Mouse (Mus musculus): ENCODE measurements around the gene 2010109A12Rik. TPM values are rescaled to one million over a fixed set of nuclear protein-coding genes. Genes with fewer than 3 reads are reported as not detected.
A peak's percentile ranks its signal among the peaks of the same experiment; 100 is the strongest.

2010109A12Rik gene
- polyA plus RNA-seq, 1 experiment: 0.09 TPM

DNA sequence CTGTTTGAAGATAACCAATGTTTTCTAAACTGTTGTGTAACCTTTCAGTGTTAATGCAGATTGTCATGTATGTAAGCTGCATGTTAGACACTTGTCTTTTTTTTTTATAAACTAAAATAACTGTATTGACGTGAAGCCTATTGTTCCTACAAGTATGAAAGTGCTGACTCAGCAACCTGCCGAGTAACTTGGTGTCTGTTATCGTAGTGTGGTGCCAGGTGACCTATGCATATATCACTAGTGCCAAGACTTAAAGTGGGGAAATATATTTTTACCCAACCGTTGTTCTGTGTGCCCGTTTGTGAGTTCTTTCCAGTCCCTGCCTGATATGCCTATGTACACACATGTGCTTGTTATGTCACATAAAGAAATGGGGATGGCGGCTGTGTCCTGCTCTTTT is 31.6 kb upstream of the 2010109A12Rik start:
- H3K4me1 ChIP-seq (ENCODE audit: control insufficient read depth, insufficient read depth, insufficient read length): no peaks in the 10 kb centered on the region
- WGBS: 86% methylated on average over 6 of the region's 6 CpGs
- no peak overlapping the region for H3K4me3 ChIP-seq (ENCODE audit: extremely low read depth, insufficient read depth, insufficient read length)
- DNase-seq (ENCODE audit: low read depth in 1 of 2, low spot score in 2 of 2): no peak
- no peaks in the 10 kb centered on the region for H3K27me3 ChIP-seq (ENCODE audit: control insufficient read depth, insufficient read depth, low read length)
- TF ChIP-seq POLR2A (IDR thresholded peaks at IDR 0.05; ENCODE audit: low read depth, low read length) (no peak), CTCF (IDR thresholded peaks at IDR 0.05; ENCODE audit: extremely low read depth, insufficient read depth, insufficient read length, insufficient replicate concordance) (no peak)
- peaks cover 18% of the 10 kb centered on the region for H3K36me3 ChIP-seq (ENCODE audit: control insufficient read depth, insufficient read depth, low read length)
- H3K27ac ChIP-seq (ENCODE audit: insufficient read depth, low read length): no peak overlapping the region

DNA sequence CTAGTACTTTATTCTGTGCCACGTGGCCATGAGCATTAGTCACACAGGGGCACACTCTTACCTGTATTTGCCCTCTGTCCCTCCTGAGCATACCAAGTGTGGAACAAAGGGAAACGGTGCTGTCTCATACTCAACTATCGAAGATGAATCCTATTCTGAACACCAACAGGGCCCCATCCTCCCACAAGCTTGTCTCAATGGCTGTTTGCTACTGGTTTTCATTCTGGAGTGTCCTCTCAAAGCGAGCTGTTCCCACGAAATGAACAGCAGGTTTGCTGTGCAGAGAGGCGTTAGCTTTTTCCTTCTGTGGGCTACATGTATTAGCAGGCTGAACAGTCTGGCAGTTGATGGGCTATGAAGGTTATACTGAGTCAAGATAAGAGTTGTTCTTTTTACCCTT is 27.7 kb upstream of the 2010109A12Rik start:
- Histone ChIP-seq H3K36me3 (ENCODE audit: control insufficient read depth, insufficient read depth, low read length) (peaks cover 8% of the 10 kb centered on the region), H3K27me3 (ENCODE audit: control insufficient read depth, insufficient read depth, low read length) (no peaks in the 10 kb centered on the region), H3K27ac (ENCODE audit: insufficient read depth, low read length) (no peak overlapping the region), H3K4me3 (ENCODE audit: extremely low read depth, insufficient read depth, insufficient read length) (no peak overlapping the region), H3K4me1 (ENCODE audit: control insufficient read depth, insufficient read depth, insufficient read length) (no peaks in the 10 kb centered on the region)
- TF ChIP-seq POLR2A (IDR thresholded peaks at IDR 0.05; ENCODE audit: low read depth, low read length): no peak
- no peak for TF ChIP-seq CTCF (IDR thresholded peaks at IDR 0.05; ENCODE audit: extremely low read depth, insufficient read depth, insufficient read length, insufficient replicate concordance)
- WGBS: 84% methylated on average over 6 of the region's 6 CpGs
- DNase-seq (ENCODE audit: low read depth in 1 of 2, low spot score in 2 of 2): no peak

DNA sequence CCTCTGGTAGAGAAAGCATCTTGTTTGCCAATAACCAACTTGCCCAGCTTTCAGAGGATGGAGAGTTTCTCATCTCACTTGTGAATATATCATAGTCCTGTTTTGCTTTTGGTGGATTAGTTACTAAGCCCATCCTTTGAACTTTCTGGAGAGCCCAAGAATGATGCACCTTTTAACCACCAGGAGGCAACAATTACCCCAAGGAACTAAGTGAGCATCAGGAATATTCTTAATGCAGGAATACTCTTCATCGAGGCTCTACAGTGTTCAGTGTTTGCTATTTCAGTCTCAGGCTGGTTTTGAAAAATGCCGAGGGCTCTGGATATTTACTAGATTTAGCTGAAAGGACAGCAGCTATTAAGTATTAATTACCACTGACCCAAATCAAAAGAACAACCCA is 26.1 kb upstream of the 2010109A12Rik start:
- no peaks in the 10 kb centered on the region for H3K4me1 ChIP-seq (ENCODE audit: control insufficient read depth, insufficient read depth, insufficient read length)
- peaks cover 10% of the 10 kb centered on the region for H3K36me3 ChIP-seq (ENCODE audit: control insufficient read depth, insufficient read depth, low read length)
- no peaks in the 10 kb centered on the region for H3K27me3 ChIP-seq (ENCODE audit: control insufficient read depth, insufficient read depth, low read length)
- H3K27ac ChIP-seq (ENCODE audit: insufficient read depth, low read length): no peak overlapping the region
- no peak overlapping the region for H3K4me3 ChIP-seq (ENCODE audit: extremely low read depth, insufficient read depth, insufficient read length)
- TF ChIP-seq POLR2A (IDR thresholded peaks at IDR 0.05; ENCODE audit: low read depth, low read length) (no peak), CTCF (IDR thresholded peaks at IDR 0.05; ENCODE audit: extremely low read depth, insufficient read depth, insufficient read length, insufficient replicate concordance) (peak; percentile 1; the same call in 1 of the 2 replicates)
- 49% methylated on average over 2 of the region's 2 CpGs for WGBS
- DNase-seq (ENCODE audit: low read depth in 1 of 2, low spot score in 2 of 2): no peak

DNA sequence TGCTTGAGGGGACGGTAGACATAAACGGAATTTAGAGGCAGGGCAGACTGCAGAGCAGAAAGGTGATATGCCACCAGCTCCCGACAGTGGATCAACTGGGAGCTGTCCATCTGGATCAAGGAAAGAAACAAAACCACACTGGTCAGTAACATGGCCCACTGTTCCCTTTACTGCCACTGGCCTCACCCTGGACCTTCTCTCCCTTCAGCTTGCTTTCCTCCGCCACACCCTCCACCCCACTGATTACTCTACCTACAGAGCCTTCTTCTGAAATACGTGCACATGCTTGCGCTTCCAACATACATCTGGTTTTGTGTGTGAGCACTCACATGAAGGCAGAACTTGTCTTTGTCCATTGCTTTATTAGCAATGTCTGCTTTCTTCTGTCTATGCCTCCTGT is 23.0 kb upstream of the 2010109A12Rik start:
- H3K36me3 ChIP-seq (ENCODE audit: control insufficient read depth, insufficient read depth, low read length): peaks cover 24% of the 10 kb centered on the region
- 91% methylated on average over 6 of the region's 6 CpGs for WGBS

DNA sequence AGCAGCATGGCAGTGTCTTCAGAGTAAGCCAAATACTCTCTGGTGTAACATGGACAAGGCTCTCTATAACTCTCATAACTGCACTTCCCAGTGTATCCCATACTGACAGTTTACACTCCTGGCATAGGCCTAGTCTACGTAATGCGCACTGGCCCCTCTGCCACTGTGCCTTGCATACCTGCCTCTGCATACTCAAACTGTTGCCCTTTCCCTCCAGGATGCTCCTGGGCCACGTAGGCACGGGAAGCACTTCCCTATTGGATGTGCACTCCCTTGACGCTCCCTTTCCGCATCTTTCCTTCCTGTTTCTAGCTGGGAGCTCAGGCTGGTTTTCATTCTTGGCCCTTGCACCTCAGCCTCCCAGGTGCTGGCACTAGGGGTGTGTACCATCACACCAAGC is 21.8 kb upstream of the 2010109A12Rik start:
- no peaks in the 10 kb centered on the region for H3K4me1 ChIP-seq (ENCODE audit: control insufficient read depth, insufficient read depth, insufficient read length)
- H3K27me3 ChIP-seq (ENCODE audit: control insufficient read depth, insufficient read depth, low read length): no peaks in the 10 kb centered on the region
- no peak overlapping the region for H3K4me3 ChIP-seq (ENCODE audit: extremely low read depth, insufficient read depth, insufficient read length)
- DNase-seq (ENCODE audit: low read depth in 1 of 2, low spot score in 2 of 2): no peak
- TF ChIP-seq CTCF (IDR thresholded peaks at IDR 0.05; ENCODE audit: extremely low read depth, insufficient read depth, insufficient read length, insufficient replicate concordance) (no peak), POLR2A (IDR thresholded peaks at IDR 0.05; ENCODE audit: low read depth, low read length) (no peak)
- WGBS: 91% methylated on average over 6 of the region's 6 CpGs
- H3K36me3 ChIP-seq (ENCODE audit: control insufficient read depth, insufficient read depth, low read length): peaks cover 29% of the 10 kb centered on the region
- H3K27ac ChIP-seq (ENCODE audit: insufficient read depth, low read length): no peak overlapping the region

More for the DNA sequence above, 23.0 kb upstream of the 2010109A12Rik start:
- TF ChIP-seq POLR2A (IDR thresholded peaks at IDR 0.05; ENCODE audit: low read depth, low read length) (no peak), CTCF (IDR thresholded peaks at IDR 0.05; ENCODE audit: extremely low read depth, insufficient read depth, insufficient read length, insufficient replicate concordance) (no peak)
- Histone ChIP-seq H3K4me3 (ENCODE audit: extremely low read depth, insufficient read depth, insufficient read length) (no peak overlapping the region), H3K4me1 (ENCODE audit: control insufficient read depth, insufficient read depth, insufficient read length) (no peaks in the 10 kb centered on the region), H3K27ac (ENCODE audit: insufficient read depth, low read length) (no peak overlapping the region), H3K27me3 (ENCODE audit: control insufficient read depth, insufficient read depth, low read length) (no peaks in the 10 kb centered on the region)
- DNase-seq (ENCODE audit: low read depth in 1 of 2, low spot score in 2 of 2): no peak

DNA sequence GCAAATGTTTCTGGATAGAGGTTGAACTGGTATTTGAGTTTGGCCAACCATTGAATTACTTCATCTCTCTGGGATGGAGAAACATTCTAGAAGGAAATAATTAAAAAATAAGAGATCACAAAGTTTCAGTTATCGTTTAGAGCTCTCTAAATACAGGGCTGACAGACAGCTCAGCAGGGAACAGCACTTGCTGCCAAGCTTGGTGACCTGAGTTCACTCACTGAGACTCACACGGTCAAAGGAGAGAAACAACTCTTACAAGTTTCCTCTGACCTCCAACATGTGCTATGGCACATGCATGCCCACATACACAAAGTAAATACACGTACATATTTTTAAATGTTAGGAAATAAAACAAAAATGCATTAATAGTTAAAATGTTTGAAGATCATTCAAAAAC is 16.7 kb upstream of the 2010109A12Rik start:
- TF ChIP-seq CTCF (IDR thresholded peaks at IDR 0.05; ENCODE audit: extremely low read depth, insufficient read depth, insufficient read length, insufficient replicate concordance): no peak
- 86% methylated on average over 3 of the region's 3 CpGs for WGBS
- H3K4me3 ChIP-seq (ENCODE audit: extremely low read depth, insufficient read depth, insufficient read length): no peak overlapping the region
- peaks cover 25% of the 10 kb centered on the region for H3K36me3 ChIP-seq (ENCODE audit: control insufficient read depth, insufficient read depth, low read length)
- H3K4me1 ChIP-seq (ENCODE audit: control insufficient read depth, insufficient read depth, insufficient read length): no peaks in the 10 kb centered on the region
- H3K27me3 ChIP-seq (ENCODE audit: control insufficient read depth, insufficient read depth, low read length): no peaks in the 10 kb centered on the region
- DNase-seq (ENCODE audit: low read depth in 1 of 2, low spot score in 2 of 2): no peak
- no peak overlapping the region for H3K27ac ChIP-seq (ENCODE audit: insufficient read depth, low read length)

DNA sequence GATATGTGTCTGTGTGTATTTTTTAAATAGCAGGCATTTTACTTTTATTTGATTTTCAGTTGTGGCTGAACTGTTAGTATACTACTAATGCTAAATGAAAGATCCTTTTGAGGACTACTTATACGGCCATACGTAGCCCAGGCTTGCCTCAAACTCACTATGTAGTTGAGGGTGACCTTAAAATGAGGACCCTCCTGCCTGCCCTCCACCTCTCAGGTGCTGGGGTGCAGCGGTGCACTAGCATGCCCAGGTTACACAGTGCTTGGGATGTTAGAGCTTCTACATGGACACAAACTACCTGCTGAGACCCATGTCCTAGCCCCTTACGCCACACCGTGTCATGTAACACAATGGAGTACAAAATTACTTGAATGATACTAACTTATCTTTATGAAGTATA is 15.9 kb upstream of the 2010109A12Rik start:
- no peak for DNase-seq (ENCODE audit: low read depth in 1 of 2, low spot score in 2 of 2)
- H3K4me1 ChIP-seq (ENCODE audit: control insufficient read depth, insufficient read depth, insufficient read length): no peaks in the 10 kb centered on the region
- TF ChIP-seq POLR2A (IDR thresholded peaks at IDR 0.05; ENCODE audit: low read depth, low read length): no peak
- no peak for TF ChIP-seq CTCF (IDR thresholded peaks at IDR 0.05; ENCODE audit: extremely low read depth, insufficient read depth, insufficient read length, insufficient replicate concordance)
- H3K36me3 ChIP-seq (ENCODE audit: control insufficient read depth, insufficient read depth, low read length): peaks cover 23% of the 10 kb centered on the region
- 98% methylated on average over 5 of the region's 5 CpGs for WGBS
- no peak overlapping the region for H3K27ac ChIP-seq (ENCODE audit: insufficient read depth, low read length)
- no peak overlapping the region for H3K4me3 ChIP-seq (ENCODE audit: extremely low read depth, insufficient read depth, insufficient read length)
- no peaks in the 10 kb centered on the region for H3K27me3 ChIP-seq (ENCODE audit: control insufficient read depth, insufficient read depth, low read length)

Data from spleen, adult 2 months (tissue).